Mouse (Mus musculus) spleen, embryonic (tissue): Measurements from ENCODE around the gene Iqsec1.

Experiments
- CTCF ChIA-PET: fragments of 350-600 bp; sonication (Branson Sonifier 250); formaldehyde crosslinking; loops from one replicate; lab custom pipeline; 2022; lab: Charles Lee

Gene Iqsec1

DNA sequence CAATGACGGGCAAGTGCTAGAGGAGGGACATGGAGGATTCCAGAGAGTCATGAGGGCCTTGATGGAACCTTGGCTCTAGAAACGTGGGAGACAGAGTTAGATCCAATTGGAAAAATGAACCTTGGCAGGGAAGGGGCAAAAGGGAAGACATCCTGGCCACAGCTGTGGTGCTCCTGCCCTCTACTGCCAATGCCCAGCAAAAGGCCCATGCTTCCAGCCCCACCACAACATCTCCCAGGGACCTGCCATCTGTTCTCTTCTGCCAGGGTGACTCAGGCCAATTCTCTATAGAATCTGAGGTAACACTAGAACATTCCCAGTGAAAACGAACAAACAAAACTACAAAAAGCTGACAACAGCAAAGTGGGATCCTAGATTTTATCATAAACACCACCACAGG lies 173.1 kb downstream of the Iqsec1 start:
- CTCF ChIA-PET = interaction anchor here (0.7 kb wide), 1 partner anchor 8 kb away, joined by 4 read pairs; no protein-coding TSS in a partner anchor

DNA sequence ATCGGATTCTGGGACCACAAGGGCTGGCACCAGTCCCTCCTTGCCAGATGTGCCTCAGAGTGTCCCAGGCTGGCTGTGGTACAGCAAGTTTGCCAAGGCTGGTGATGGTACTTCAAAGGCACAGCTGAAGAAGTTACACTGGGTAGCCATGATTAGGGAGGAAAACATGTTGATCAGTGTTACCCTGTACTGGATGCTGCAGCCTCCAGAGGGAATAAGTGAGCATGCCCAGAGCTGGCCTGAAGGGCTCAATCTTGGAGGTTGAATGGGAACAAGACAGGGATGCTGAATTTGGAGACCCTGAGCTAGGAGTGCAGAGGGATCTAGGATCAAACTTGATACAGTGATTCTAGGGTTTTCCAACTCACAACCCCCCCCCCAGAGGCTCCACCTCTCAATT lies 175.0 kb downstream of the Iqsec1 start:
- CTCF ChIA-PET = no interaction called here

DNA sequence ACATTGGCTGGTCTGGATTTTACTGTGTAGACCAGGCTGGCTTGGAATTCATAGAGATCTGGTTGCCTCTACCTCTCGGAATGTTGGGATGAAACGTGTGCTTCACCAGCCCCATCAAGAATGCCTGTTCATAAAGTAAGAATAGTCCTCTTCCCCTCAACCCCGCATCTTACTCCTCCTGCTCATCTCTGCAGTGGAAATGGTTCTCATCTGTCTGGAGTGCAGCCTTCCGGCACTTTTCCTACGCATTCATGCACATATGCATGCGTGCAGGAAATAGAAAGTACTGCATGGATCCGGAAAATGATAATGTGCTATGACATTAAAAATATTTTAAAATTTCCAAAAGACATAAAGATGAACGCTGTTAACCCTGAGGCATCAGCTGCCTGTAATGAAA lies 175.9 kb downstream of the Iqsec1 start:
- CTCF ChIA-PET = no interaction called here

DNA sequence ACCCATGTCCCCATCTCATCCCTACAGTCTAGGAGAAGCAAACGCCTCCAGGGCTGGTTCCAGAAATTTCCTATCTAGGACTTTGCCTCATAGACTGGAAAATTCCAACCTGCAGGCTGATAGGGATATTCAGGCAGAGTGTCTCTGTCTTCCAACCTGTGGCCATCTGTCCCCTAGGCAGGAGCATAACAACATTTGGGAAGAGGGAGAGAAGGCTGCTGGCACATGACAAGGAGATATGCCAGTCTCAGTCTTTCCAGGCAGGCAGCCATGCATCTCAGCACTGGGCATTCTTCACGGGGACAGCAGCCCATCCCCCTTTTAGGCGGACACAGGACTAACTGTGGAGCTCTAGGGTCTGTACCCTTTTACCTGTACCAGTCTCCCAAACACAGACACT lies 176.4 kb downstream of the Iqsec1 start:
- CTCF ChIA-PET = no interaction called here

DNA sequence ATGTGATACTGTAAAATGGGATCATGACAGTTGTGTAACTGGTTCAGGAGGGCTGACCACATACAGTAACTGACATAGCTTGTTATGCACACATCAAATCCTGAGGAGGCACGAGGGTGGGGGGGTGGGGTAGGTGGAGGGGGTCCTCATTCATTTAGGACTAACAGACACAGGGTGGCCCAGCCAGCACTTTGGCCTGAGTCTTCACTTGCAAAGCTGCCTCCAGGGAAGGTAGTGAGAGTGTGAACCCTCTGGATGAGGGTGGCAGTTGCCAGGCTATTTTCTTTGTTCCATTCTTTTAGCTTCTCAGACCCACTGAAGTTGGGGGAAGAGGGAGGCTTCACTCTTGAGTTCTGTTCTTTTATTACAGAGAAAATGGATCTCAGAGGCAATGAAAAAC lies 177.9 kb downstream of the Iqsec1 start:
- CTCF ChIA-PET = no interaction called here

DNA sequence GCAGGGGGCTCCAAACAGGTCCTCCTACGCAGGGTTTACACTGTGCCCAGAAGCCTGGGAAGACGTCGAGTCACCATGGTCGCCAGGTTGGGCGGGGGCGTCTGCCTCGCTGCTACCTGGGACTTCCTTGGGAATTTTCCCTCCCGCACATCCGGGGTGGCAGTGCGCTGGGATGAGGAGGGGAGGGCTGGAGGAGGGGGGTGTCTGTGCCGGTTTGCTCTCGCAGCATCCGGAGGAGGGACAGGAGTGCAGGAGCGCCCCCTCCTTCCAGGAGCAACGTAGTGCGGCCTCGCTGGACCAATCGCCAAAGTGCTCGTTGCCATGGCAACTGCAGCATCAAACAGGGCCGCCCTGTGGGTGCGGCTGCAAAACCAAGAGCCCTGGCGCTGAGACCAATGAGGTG lies 178.5 kb downstream of the Iqsec1 start:
- CTCF ChIA-PET = no interaction called here

DNA sequence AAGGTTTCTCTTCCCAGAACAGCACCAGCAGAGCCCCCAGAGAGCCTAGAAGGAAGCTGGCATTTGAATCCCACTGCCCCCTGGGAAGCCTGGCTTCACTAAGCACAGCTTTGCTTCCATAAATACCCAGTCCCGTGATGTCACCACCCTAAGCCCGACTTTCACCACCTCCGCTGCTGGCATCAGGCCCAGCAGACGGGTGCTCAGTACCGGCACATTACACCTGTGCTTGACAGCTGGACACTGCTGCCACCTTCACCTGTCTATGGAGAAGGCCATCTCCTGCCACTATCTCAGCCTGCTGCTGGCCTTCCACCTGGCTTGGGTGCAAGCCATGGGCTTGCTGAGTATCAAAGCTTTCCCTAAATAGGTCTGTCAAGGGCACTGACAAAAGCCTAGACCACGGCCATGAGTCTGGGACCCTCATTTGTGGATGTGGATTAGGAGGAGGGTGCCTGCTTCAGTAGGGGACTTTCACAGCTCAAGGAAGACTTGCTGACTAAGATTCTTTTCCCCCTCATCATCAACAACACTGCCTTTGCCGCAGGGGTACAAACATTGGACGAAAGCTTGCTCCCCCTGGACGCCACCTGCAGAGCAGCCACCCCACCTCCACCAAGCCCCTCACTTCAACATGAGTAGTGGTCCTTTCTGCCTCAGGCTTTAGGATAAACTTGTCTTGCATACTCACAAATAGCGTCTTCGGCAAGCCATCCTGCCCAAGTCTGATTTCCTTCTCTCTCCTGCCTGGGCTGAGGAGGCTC lies 179.2 kb downstream of the Iqsec1 start:
- CTCF ChIA-PET = no interaction called here

DNA sequence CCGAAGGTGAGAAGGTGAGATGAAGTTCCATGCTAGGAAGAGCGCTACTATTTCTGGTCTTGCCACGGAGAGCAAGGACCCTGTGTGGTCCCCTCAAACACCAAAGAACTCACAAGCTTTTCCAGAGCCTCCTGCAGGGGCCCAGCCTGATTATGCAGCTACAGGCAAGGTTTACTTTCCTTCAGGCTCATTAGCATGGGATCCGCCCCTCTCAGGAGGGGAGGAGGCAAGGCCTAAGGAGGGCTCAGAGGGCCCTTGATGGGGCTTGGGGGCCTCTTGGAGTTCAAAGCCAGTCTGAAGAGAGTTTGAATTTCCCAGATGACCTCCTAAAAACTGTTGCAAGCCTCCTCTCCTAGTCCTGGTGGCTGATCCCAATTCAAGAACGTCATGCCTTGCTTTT lies 179.9 kb downstream of the Iqsec1 start:
- CTCF ChIA-PET = no interaction called here

DNA sequence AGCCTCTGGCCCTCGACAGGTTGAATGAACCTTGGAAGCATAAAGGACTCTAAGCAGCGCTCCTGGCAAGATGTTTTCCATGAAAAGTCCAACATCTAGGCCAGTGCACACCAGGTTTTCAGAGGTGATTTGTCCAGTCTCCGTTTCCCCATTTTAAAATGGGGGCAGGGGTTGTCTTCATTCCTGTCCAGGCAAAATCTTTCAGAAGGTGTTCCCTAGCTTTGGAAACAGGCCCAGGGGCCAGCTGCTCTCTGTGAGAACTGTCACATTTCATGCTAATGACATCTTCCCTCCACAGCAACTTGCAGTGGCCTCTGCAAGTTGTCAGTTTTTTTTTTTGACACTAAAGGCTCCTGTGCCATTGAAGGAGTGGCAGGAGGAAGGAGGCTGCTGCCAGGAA lies 180.4 kb downstream of the Iqsec1 start:
- CTCF ChIA-PET = interaction anchor here (0.7 kb wide), 1 partner anchor 10 kb away, joined by 3 read pairs; no protein-coding TSS in a partner anchor

DNA sequence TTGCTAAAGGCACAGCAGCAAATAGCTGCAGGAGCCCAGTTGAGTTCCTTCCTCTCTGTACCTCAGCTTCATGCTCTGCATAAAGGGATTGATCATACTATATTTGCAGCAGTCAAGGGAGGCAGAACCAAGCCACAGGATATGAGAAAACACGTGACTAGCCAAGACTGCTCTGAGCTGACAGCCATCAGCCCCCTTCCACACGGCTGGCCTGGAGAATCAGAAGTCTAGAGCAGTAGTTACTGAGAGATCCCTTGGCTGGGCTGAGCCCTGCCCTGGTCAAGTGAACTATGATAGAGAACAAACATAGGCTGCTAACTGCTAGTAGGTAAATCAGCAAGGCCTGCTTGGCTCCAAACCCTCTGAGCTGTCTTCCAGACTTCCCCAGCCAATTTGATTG lies 180.9 kb downstream of the Iqsec1 start:
- CTCF ChIA-PET = interaction anchor here (0.7 kb wide), 1 partner anchor 11 kb away, joined by 3 read pairs; no protein-coding TSS in a partner anchor

DNA sequence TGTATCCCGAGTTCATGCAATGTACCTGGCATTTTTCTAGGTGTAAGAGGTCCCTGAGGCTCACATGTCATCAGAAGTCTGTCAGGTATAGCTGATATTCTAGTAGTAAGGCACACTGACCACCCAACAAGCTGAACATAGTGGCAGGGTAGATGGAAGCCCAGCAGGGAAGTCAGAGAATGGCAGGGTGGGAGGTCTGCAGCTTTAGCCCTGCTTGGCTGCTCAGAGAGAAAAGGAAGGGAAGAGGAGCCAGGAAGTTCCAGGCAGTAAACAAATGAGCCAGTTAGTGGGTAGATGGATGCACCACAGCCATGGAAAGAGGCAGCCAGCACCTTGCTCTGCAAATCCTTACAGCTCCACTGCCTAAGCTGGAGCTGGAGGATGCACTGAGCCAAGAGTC lies 181.7 kb downstream of the Iqsec1 start:
- CTCF ChIA-PET = interaction anchor here (0.8 kb wide), 1 partner anchor 92 kb away, joined by 17 read pairs; no protein-coding TSS in a partner anchor

DNA sequence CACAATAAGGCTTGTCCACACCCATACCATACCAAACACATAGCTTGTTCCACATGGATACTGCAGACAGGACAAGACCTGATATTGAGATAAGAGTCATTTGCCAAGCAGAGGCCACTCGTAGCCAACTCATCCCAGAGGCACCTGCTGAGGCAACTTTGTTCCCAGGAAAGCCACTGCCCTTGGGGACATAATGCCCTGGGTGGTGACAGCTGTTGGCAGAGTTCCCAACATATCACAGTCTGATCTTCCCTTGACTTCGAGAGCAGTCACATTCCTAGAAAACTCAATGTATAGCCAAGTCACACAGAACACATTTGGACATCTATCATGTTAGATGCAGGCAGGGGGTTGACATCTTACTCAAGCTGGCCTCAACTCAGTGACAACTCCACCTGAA lies 183.4 kb downstream of the Iqsec1 start:
- CTCF ChIA-PET = no interaction called here

DNA sequence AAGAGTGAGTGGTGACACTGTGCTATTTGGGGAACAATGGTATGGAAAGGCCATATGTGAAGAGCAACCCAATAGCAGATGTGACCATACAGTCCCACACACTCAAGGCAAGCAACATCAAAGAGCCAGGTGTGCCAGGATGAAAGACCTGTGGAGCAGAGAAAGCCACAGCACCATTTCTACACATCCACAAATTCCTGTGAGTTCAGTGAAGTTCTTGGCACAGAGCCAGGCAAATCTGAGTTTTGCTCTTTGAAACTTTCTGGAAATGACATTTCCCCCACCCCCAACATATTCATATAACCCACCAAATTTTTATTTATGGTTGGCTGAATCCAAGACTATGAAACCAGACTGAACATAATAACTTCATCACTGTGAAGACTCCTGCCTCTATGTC lies 183.8 kb downstream of the Iqsec1 start:
- CTCF ChIA-PET = no interaction called here

DNA sequence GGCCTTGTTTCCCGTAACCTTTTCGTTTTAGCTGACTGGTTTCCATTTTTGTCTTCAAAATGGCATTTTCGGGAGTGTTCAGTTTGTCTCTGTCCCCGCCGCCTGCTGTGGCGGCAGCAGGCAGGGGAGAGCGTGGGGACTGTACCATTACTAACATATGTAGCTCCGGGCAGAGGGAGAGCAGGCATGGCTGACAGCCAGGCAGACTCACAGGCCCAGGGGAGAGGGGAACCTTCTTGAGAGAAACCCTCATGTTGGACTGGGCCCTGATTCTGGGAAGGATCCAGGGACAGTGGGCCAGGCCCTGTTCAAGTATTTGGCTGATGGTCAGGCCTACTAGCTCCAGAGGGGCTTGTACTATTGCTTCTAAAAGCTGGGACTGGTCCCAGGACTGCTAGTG lies 185.9 kb downstream of the Iqsec1 start:
- CTCF ChIA-PET = no interaction called here

DNA sequence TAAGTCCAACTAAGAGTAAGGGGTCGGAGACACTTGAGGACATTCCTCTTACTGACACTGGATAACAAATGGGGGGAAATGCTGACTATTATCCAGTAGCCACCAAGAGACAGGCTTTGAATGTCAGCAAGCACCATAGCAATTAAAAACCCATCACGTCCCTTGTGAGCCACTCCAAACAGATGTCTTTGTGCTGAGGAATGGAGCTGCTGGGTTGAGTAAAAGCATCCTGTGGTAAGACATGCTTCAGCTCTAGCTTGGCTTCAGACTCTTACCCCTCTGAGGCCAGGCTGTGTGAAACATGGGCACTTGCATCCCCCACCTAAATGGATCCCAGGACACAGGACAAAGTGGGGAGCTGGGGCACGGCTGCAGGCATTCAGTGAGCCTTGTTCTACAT lies 186.4 kb downstream of the Iqsec1 start:
- CTCF ChIA-PET = no interaction called here

DNA sequence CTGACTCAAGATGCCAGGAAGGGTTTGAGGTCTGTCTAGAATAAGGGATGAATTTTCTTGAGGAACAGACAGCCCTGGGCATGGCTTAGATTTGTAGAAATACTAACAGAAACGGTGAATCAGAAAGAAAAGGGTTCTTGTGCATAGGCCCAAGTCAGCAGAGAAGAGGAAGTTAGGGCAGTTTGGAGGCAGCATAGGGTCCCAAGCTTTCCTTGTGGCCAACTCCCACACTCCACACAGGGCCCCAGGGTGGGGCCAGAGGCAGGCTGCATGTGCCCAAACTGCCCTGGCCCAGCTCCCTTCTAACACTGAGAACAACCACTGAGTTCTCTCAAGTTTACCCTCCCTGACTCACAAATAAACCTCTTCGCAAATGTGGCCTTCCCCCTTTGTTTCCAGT lies 187.7 kb downstream of the Iqsec1 start:
- CTCF ChIA-PET = no interaction called here

DNA sequence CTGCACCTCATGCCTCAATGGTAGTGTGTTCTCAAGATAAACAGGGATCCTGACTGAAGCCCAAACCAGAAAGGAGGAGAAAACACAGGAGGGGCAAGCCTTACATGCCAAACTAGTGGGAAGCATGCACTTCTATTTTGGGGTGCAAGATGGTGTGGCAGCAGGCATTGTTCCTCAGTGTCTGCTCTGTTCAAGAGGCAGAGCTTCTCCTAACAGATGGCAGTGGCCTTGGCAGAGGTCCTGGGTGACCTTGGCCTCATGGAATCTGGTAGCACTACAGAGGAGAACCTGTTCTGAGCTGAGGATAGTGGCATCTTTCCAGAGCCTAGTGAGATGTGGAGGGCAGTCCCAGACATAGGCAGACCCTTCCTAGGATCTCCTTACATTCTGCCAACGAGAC lies 189.4 kb downstream of the Iqsec1 start:
- CTCF ChIA-PET = no interaction called here

DNA sequence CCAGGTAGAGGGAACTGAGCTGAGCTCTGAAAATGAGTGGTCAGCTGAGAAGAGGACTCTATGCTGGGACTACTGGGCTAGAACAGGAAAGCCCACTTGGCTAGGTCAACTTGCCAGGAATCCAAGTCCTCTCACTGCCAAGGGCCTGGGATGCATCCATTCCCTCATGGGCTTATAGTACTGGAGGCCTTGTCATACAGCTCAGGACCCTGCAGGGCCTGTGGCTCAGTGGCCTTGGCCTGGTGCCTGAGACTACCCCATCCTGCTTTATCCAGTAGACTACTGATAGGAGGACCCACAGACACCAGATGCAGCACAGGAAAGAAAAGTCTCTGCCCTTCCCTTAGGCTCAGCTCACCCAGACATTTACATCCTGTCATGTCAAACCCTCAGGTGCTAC lies 190.3 kb downstream of the Iqsec1 start:
- CTCF ChIA-PET = no interaction called here

DNA sequence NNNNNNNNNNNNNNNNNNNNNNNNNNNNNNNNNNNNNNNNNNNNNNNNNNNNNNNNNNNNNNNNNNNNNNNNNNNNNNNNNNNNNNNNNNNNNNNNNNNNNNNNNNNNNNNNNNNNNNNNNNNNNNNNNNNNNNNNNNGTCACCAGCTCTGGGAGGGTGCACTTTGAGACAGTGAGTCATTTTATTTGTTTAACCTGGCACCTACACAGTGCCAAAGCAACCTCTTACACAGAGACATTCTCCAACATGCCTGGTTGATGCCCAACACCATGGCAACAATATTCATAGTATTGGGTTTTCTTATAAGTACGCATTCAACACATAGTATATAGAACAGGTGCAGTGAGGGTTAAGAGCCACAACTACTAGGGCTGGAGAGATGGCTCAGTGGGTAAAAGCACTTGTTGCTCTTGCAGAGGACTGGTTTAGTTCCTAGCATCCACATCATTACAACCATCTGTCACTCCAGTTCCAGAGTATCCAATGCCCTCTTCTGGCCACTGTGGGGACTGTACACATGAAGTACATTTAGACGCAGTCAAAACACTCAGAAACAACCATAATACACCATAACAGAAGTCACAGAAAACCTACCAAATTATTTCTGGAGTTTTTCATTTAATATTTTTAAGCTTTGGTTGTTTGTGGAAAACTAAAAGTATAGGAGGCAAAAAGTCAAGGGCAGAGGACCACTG lies 191.4 kb downstream of the Iqsec1 start:
- CTCF ChIA-PET = no interaction called here

DNA sequence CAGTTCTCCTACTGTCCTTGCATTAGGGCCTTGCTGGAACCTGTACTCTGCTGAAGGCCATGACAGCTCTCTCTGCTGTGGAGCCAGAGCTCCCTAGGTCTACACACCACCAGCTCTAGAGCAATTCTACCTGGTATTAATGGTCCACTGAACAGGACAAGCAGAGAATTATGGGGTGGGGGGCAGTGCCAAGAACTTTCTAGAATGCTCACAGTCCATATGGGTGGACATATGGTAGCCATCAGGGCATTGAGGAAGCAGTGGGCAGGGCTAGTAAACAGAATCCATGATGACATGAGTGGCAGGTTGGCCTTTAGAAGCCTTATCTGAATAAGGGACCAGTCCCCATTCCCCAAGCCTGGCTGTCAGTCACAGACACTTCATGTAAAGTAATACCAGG lies 197.6 kb downstream of the Iqsec1 start:
- CTCF ChIA-PET = no interaction called here

DNA sequence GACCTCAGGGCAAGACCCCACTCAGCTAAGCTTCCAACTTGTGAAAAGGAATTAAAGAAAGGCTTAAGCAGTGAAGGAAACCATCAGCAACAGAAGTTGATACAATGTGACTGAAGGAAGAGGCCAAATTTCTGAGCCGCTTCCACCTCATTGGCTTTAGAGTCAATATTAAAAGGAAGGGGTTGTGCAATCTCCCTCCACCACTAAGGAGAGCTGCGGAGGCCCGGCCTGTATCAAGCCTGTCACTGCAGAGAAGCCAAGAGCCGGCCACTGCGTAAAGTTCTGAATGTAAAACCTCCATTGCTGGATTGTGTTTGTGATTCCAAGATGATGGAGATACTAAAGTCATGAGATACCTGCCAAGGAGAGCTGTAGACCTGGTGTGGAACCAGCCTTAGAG lies 199.0 kb downstream of the Iqsec1 start:
- CTCF ChIA-PET = no interaction called here

DNA sequence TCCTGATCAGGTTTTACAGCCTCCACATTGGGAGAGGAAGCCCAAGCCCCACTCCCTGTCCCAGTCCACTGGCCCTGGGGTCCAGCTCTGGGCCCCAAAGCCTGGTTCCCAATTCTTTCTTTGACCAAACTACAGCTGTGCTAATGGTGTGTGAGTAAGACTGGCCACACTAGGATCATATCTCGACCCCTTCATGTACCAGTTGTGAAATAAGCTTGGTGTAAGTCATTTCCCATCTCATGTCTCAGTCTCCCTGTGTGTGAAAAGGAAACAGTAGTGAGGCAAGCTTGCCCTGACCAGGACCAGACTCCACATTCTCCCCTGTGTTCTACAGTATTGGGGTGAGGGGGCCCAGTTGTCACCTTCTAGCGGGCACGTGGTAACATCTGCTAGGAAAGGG lies 200.9 kb downstream of the Iqsec1 start:
- CTCF ChIA-PET = no interaction called here

DNA sequence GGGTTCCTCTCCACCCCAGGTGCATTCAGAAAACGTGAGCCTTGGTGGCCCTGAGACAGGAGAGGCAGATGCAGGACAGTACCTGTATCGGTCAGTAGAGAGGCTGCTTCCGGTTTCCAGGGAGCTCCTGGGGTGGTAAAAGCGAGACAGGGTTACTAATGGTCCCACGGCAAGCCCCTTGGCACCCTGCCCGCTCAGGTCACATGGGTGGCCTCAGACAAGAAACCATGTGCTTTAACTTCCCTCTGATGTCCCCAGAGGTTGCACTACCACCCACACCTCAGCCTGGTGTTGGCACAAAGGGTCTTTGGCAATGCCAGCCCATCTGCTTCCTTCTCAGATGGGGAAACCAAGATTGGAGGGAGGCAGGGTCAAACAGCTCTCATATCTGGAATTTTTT lies 201.4 kb downstream of the Iqsec1 start:
- CTCF ChIA-PET = no interaction called here
